Mouse (Mus musculus) cerebellum, adult 2 months (tissue): ENCODE data around the gene Dlg4.

ENCODE experiments used
- CTCF ChIP-seq: fragments of 200-500 bp; IDR thresholded peaks from 2 replicates; pipeline ENCODE4 v1.5.1; 2011; ENCODE audit warnings: low read depth, mild to moderate bottlenecking, control low read depth, low read length, moderate library complexity, borderline replicate concordance; ENCODE audit not compliant: insufficient read depth
- POLR2A ChIP-seq: fragments of 200-500 bp; IDR thresholded peaks from 2 replicates; pipeline ENCODE4 v1.6.1; 2011; ENCODE audit warnings: low read length, control low read depth, borderline replicate concordance; ENCODE audit not compliant: insufficient read depth

- no peak for TF ChIP-seq CTCF
- TF ChIP-seq POLR2A, result no peak
These were observed 4.8 kb downstream of the Dlg4 start for GRCm38 (mm10) chr11:70021264-70022132.
